Mouse (Mus musculus) gastrocnemius, postnatal 14 days (tissue): ENCODE data around the gene Gm42791. TPM values are rescaled to one million over a fixed set of nuclear protein-coding genes. Genes with fewer than 3 reads are reported as not detected.
A peak's percentile ranks its signal among the peaks of the same experiment; 100 is the strongest.

Source experiments
- DNase-seq: peaks from one replicate; pipeline ENCODE4 v3.0.0; 2021; ENCODE audit warnings: mixed read lengths
- intact Hi-C: fragments of 180-260 bp; cut with DNase I; formaldehyde crosslinking; loops from one replicate; pipeline ENCODE4 v1.15.1; 2025; ENCODE audit warnings: low total_unique reads
- total RNA-seq, 2 experiments: library from RNA; stranded (reverse); gene quantifications; 2 replicates each; pipeline ENCODE4 v1.2.3; 2021

Gm42791 gene
- total RNA-seq, 2 experiments from 2014 or later: 1.1 to 1.5 TPM

DNA sequence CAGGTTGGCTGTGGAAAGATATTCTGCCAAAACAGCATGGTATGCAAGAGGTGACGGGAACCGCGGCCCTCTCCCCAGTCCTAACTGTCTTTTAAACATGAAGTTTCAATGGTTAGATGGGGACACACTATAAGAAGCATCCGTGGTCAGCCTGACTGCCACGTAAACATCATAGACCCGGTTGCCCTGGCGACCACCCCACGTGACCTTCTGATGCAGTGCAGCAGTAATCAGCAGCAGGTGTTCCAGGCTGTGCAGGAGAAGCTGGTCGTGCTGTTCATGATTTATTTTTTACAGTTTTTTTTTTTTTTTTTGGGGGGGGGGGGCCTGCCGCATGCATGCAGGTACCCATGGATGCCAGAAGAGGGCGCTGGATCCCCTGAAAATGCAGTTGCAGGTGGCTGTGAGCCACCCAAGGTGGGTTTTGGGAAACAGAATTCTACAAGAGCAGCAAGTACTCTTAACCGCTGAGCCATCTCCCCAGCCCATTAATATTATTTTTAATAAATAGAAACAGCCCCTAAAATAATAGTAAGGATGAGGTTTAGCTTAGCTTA is 11.8 kb downstream of the Gm42791 start:
- intact Hi-C loops: no loop called here
- DNase-seq: no peak

DNA sequence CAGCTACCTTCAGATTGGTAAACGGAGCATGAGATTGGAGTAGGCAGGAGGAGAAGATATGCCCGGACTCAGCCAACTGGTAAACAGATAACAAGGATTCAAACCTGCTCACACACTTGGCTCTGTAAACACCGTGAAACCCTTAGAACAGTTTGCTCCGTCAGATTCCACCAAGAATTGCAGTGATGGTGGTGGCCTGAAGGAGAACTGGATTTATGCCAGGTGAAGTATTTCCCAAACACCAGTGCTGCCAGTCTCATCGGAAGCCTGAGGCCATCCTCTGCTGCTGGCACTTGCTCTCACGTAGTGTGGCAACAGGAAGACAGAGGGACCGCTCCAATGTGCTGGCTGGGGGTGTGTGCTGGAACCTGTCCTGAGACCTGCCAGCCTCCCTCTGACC is 12.6 kb downstream of the Gm42791 start:
- intact Hi-C loops: no loop called here
- DNase-seq: no peak

DNA sequence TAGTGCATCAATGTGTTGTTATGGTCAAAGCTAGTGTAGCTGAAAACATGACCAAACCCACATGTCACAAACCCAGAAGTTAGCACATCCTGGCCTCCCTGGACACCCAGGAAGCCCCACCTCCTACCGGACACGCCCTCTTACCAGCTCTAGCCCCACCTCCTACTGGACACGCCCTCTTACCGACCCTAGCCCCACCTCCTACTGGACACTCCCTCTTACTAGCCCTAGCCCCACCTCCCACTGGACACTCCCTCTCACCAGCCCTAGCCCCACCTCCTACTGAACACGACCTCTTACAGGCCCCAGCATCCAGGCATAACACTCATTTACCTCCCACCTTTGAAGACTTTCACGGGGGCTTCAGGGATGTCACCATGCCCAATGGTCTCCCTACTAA is 14.3 kb downstream of the Gm42791 start:
- intact Hi-C loops: no loop called here
- DNase-seq: no peak

DNA sequence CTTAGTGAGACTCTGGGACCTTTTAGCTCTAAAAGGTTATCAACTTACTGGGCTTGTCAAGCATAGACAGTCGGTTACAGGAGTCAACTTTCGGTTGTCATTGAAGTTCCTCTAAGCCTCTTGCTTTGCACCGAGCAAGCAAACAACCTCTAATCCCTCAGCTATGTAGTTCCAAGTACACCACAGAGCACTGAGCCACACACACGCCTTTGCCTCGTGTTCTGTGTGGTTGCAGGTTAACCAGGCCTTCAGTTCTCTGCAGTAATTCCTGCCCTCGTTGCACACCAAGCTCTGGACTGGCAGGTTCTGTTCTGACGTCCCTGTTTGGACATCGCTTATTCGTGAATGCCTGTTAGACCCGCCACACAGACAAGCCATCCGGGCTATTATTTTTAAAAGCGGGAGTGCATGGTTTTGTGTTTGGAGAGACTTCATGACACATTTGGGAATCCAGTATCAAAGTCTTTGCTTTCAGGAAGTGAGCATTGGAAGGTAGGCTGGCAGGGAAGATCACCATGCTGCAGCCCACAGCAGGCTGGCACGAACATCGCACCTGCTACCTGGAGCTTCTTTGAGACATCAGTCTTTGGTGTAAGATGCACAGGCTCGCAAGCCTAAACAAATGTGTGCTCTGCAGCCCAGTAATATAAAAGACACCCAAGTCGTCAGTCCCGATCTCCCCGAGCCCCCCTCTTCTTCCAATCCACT is 16.3 kb downstream of the Gm42791 start:
- DNase-seq: no peak
- intact Hi-C loops: no loop called here

DNA sequence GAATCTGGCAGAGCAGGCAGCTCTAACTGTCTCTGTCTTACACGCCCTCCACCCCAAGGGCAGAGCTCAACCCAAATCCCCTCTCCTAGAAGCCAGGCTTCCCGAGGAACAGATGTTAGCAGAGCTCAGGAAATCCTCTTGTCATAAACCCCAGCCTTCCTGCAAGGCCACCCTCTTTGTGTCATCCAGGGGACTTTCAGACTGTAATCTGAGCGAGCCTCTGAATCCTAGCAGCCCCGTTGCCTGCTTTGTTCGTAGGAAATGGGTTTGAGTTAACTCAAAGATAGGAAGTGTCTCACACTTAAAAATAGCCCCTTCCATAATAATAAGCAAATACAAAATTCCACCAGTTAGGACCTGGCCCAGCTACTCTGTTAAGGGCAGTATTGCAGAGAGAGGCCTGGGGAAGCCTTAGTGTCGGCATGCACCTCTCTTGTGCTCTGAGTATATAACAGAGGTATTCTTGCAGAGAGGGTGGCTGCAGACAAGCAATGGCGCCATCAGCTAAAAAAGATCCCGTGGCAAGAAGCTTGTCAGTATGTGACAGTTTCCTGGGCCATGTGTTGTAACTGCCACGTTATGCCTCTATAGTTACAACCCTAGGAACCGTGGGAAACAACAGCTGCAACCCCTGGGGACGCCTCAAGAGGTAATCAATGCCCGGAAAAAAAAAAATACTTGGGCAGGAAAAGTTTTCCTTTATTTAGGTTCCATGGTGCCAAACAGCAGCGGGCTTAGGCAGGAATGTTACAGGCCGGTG is 17.1 kb downstream of the Gm42791 start:
- DNase-seq: no peak
- intact Hi-C loops: no loop called here

DNA sequence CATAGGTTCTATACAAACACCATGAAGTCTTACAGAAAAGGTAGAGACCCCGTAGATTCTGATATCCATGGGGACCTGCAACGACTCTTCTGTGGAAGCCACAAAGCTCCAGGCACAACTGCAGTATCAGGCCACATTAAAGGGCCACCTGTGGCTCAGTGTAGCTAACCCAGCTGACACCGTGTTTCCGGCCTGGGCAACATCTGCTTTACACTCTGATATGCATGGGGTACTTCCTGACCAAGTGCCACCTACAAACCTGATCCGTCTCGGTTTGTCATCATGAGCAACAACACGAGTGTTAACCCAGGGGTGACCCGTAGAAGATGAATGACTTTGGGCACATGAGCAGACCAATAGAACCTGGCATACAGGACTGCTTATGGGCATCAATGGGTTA is 18.1 kb downstream of the Gm42791 start:
- intact Hi-C loops: no loop called here

DNA sequence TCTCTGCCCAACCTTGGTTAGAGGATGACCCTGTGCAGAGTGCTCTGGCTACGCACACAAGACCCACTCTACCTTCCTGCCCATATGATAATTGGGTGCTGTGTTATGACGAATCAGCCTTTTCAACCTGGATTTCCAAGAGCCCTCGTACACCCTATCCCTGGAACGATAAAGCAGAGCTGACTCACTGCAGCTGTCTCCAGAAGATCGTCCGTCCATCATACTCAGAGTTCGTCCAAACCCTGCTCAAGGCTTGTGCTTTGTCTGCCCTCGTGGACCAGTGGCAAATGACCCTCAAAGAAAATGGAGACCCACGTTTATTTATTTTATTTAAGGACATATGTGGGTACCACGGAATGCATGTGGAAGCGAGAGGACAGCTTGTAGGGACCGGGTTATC is 19.9 kb downstream of the Gm42791 start:
- intact Hi-C loops: no loop called here
- DNase-seq: no peak

More for the DNA sequence above, 18.1 kb downstream of the Gm42791 start:
- DNase-seq: no peak

DNA sequence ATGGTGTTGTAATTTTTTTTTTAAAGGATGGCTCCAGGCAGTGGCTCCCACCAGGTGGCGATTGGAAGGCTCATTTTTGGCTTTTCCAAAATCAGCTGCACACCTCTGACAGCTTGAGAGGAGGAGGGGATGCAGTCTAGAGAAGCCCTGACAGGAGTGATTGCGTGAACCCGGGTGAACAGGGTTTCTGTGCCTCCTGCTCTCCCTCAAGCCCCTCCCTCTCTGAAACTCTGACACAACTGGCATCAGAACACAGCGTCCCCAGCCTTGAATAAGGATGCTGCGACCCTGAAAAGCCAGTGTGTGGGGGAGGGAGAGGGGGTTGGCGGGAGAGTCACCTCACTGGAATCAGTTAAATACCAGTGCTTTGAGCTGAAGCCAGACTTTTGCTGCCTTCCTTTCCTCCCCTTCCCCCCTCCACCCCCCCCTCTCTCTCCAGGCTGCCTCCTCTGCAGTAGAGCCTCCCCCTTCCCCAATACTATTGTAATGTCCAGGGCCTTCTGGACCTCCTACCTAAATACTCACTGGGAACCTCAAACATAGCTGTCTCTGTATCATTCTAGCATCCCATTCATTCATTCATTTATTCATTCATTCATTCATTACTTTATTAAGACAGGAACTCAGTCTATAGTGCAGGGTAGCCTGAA is 21.8 kb downstream of the Gm42791 start:
- intact Hi-C loops: no loop called here
- no peak for DNase-seq

DNA sequence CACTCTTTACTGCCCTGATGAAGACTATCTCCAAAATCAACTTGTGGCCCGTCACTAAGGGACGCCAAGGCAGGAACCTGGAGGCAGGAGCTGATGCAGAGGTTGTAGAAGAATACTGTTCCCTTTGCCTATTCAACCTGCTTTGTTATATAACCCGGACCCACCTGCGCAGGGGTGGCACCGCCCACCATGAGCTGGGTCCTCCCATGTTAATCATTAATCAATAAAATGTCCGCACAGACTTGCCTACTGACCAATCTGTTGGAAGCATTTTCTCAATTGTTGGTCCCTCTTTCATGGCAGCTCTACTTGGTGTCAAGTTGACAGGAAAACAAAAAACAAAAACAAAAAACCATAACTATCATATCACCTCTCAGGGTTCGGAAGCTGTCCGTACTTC is 22.8 kb downstream of the Gm42791 start:
- intact Hi-C loops: no loop called here
- no peak for DNase-seq

DNA sequence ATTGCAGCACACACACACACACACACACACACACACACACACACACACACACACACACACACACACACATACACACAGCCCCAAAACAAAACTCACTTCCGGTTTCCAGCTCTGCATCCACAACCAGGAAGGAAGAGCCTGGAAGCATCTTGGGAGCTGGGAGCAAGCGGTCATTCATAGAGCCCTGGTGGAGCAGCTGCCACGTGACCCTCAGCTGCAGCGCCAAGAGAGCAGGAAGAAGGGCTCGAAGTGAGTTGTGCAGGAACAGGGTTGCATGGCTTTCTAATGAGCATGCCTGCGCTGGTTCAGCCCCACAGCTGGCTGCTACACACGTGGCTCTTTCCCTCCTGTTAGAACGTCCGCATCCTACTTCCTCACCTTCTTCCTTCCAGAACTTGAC is 25.3 kb downstream of the Gm42791 start:
- peak; percentile 63 for DNase-seq
- intact Hi-C loops: no loop called here

DNA sequence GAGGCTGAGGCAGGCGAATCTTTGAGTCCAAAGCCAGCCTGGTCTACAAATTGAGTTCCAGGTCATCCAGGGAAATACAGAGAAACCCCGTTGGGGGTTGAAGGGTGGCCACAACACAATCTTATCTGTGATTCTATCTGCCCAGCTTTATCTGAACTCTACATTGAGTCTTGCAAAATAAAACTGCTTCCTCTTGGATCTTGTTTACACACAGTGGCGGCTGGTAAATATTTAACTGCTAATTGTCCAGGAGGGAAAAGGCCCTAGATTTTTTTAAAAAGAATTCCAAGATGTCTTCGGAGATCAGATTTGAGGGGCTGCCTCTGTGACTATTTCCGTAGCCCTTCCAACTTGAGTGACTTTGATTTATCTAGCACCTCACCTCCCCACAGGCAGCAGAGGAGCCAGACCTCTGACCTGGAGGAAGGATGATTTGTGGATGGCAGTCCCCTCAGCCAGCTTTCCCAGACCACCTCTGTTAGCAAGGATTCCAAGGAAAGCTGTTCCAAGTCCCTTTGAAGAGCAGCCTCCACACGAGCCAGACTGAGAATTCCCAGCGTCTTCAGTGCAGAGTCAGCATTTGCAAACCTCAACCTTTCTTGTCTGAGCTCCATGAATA is 25.9 kb downstream of the Gm42791 start:
- intact Hi-C loops: no loop called here
- no peak for DNase-seq

DNA sequence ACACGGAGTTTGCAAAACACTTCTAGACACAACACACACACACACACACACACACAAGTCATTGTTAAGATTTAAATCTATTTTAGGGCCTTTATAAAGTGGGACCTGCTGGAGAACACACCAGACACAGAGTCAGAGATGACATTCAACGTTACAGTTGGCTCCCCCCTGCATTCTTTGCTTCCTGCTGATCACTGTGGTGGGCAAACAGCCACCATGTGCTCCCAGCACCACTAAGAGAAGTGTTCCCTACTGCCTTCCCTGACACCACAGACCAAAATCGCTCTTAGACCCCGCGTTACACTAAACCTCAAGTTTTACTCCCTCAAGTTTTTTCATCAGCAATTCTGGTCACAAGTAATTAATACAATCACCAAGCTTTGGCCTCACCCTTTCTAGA is 26.8 kb downstream of the Gm42791 start:
- intact Hi-C loops: no loop called here
- no peak for DNase-seq

DNA sequence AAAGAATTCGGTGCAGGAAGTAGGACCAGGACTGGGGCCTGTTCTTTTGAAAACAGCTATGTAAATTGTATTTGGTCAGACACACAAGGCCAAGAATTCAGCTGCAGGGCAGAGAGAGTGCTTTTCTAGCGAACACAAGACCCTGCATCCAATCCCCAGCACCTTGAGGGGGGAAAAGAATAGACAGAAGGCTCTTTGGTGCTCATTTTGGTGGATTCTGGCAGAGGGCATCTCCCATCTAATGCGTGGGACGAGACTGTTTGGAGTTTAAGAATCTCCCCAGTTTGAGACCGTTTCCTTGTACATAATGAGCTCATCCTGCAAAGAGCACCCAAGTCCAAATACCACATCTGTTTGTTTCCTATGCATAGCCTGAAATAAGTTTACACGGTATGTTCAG is 28.6 kb downstream of the Gm42791 start:
- DNase-seq: no peak
- intact Hi-C loops: no loop called here

DNA sequence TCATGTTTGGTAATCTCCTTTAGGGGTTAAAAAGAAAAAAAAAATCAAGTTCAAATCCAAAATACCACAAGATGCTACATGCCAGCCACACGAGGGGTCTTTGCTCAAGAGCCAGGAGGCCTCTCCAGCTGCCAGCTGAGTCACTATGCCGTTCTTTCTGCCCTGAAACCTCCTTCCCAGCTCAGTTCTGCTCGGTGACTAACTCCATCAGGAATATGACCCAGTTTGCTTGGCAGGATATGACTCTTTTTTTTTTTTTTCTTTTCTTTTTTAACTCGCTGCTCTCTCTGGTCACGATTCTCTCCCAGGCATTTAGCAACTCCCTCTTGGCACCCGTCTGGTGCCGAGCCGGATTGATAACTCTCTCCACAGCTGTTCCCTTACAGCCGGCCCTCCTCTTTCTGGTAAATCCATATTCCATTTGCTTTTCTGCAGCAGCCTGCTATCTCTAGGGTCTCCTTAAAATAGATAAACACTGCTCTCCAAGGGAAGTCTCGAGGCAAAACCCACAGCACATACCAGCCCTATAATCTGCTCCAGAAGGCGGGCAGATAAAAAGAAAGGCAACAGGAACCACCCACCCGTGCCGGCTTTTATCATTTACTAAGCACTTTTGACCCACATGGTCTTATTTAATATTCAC is 29.1 kb downstream of the Gm42791 start:
- DNase-seq: peak; percentile 70
- intact Hi-C loops: no loop called here

DNA sequence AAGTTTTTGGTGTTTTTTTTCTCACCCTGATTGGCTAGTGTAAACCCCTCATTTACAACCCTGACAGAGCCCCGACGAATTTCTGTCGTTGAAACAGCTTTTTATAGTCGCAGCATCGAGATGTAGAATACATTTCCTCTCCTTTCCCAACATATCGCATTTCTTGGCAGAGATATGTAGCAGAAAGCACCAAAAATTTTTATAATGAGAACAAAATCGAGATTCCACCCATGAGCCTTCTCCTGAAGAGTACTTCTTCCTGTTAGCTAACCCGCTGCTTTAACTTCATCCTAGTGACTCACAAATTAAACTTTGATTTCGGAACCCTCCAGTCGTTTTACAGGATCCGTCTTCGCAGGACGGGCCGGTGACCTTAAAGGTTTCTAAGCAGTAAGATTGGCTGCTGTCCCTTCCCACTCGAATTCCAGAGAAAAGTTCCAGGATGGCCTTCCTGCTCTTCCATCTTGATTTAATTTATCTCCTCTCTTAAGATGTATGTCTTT is 29.8 kb downstream of the Gm42791 start:
- no peak for DNase-seq
- intact Hi-C loops: no loop called here

DNA sequence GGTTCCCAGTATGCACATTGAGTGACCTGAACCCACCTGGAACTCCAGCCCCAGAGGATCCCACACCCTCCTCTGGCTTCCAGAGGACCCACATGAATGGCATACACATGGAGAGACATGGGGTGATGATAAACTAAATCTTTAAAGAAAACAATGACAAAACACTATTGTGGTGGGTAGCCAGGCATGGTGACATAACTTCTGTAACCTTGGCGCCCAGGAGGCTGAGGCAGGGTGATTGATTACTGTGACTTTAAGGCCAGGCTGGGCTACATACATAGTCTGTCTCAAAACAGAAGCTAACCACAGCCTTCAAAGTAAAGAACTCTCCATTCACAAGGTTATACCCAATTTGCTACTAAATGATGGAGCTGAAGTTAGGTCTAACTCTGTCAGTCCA is 30.7 kb downstream of the Gm42791 start:
- no peak for DNase-seq
- intact Hi-C loops: no loop called here

DNA sequence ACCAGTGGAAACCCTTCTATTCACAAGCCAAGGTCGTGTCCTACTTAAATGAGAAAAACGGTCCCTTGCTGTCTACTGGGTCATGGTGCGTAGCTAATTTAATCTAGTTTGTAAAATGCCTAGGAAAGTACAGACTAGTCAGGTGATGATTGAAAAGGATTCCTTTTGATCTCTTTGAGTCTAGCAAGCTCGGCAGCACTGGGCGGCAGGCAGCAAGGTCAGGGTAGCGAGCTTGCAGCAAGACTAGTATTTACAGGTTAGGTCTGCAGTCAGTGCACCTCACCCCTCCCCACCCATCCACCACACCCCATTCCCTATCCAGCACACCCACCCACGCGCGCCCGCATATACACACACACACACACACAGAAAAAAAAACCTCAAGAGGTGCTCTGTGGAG is 34.7 kb downstream of the Gm42791 start:
- DNase-seq: no peak
- intact Hi-C loops: no loop called here

DNA sequence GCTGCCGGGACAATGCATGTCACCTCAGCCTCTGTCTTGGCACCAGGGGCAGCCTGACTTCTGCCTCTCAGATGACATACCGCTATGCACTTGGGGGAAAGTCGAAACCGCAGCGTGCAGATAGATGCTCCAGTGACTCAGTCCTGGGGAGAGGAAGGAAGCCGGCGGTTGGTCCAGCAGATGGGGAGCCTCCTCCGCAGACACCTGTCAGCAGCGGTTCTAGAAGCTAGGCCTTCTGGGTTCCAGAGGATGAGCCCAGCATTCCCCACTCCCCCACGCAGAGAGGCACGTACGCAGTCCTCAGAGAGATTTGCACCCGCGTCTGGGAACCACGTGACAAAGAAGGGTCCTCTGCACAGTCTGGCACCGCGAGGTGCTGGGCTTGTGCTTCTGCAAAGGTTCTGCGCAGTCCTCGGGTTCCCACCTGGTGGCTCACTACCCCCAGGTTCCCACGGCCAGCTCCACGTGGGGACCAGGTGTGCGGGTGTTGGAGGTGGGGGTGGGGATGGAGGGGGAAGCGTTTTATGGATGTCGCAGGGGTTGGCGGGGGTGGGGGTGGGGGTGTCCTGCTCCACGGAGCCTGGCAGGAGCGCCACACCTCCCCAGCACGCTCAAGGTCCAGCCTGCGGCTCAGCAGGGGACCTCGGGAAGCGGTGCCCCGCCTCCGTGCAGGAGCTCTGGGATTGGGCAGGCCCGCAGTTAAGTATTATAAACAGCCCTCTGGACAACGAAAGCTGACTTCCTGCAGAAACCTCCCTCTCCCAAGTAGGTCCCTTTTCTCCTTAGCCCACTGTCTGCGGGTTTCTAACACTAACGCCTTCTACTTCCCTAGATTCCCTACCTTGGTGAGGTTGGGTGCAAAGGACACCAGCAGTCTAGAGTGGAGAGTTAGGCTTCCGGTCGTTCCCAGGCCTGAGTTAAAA is 35.6 kb downstream of the Gm42791 start:
- intact Hi-C loops: no loop called here
- DNase-seq: peak; percentile 52
